Comparison of ENCODE assay signal across 12 mouse cellular contexts in genomic region chr15:4356397-4356796, GRCm38 (mm10). TPM values are rescaled to one million over a fixed set of nuclear protein-coding genes. Genes with fewer than 3 reads are reported as not detected.
DNase-seq lines count a peak whose midpoint lies in the region; ATAC-seq and TF ChIP-seq lines count a peak whose summit lies in the region.
"Had no signal": no experiment of that assay in that cellular context is flagged by ENCODE, and none has a peak within 500 bp of the region (broad histone marks: within the 10 kb centered on the region; RNA-seq: fewer than 3 reads in every experiment).

No protein-coding gene starts in this region.

- DNase-seq in adrenal gland, postnatal 14 days: peak; percentile 7
- DNase-seq in cerebellum, postnatal 25 days: peak; percentile 72 to 80
- DNase-seq in kidney, postnatal 4 days: peak; percentile 33 to 47
- no peak for DNase-seq in midbrain, postnatal 0 days (ENCODE audit: low spot score)
- DNase-seq in spleen, postnatal 4 days (ENCODE audit: low spot score in 2 of 2): no peak
- DNase-seq: thymus, postnatal 14 days had no signal

- no peaks in the 10 kb centered on the region for H3K4me1 ChIP-seq in intestine, embryonic 16.5 days (ENCODE audit: control insufficient read depth, insufficient read depth, low read length)
- H3K4me1 ChIP-seq in intestine, postnatal 0 days (replicated peaks; ENCODE audit: control insufficient read depth, insufficient read depth, low read length): no peaks in the 10 kb centered on the region
- no peaks in the 10 kb centered on the region for H3K4me1 ChIP-seq in midbrain, postnatal 0 days (ENCODE audit: insufficient read depth, low read length)
- no peaks in the 10 kb centered on the region for H3K4me1 ChIP-seq in forebrain, embryonic 15.5 days
- H3K4me1 ChIP-seq: limb, embryonic 13.5 days had no signal

- WGBS in intestine, embryonic 16.5 days: 72% methylated on average over 11 of the region's 11 CpGs
- 66% methylated on average over 11 of the region's 11 CpGs for WGBS in intestine, postnatal 0 days
- WGBS in midbrain, postnatal 0 days: 94% methylated on average over 11 of the region's 11 CpGs
- 89% methylated on average over 11 of the region's 11 CpGs for whole genome bisulfite sequencing in forebrain, embryonic 15.5 days

- no peak overlapping the region for H3K27ac ChIP-seq in intestine, embryonic 16.5 days (ENCODE audit: low read length)
- H3K27ac ChIP-seq in intestine, postnatal 0 days (ENCODE audit: low read depth, low read length): no peak overlapping the region
- H3K27ac ChIP-seq in midbrain, postnatal 0 days (ENCODE audit: low read depth, low read length): no peak overlapping the region
- H3K27ac ChIP-seq in forebrain, embryonic 15.5 days (replicated peaks): no peak overlapping the region
- H3K27ac ChIP-seq: limb, embryonic 13.5 days had no signal

- no peak for TF ChIP-seq CTCF in intestine, postnatal 0 days (IDR thresholded peaks at IDR 0.05; ENCODE audit: low read depth)
- TF ChIP-seq CTCF in midbrain, postnatal 0 days (IDR thresholded peaks at IDR 0.05): no peak

- no peaks in the 10 kb centered on the region for H3K36me3 ChIP-seq in intestine, embryonic 16.5 days (ENCODE audit: control insufficient read depth, insufficient read depth, low read length)
- H3K36me3 ChIP-seq in intestine, postnatal 0 days (ENCODE audit: control insufficient read depth, insufficient read depth): no peaks in the 10 kb centered on the region
- H3K36me3 ChIP-seq in midbrain, postnatal 0 days (ENCODE audit: insufficient read depth, low read length): no peaks in the 10 kb centered on the region
- H3K36me3 ChIP-seq in forebrain, embryonic 15.5 days: no peaks in the 10 kb centered on the region
- H3K36me3 ChIP-seq: limb, embryonic 13.5 days had no signal

- H3K27me3 ChIP-seq in intestine, embryonic 16.5 days (replicated peaks; ENCODE audit: control insufficient read depth, insufficient read depth, low read length): no peaks in the 10 kb centered on the region
- H3K27me3 ChIP-seq in intestine, postnatal 0 days (replicated peaks; ENCODE audit: control insufficient read depth, insufficient read depth, low read length): no peaks in the 10 kb centered on the region
- H3K27me3 ChIP-seq in midbrain, postnatal 0 days (ENCODE audit: insufficient read depth, low read length): no peaks in the 10 kb centered on the region
- no peaks in the 10 kb centered on the region for H3K27me3 ChIP-seq in forebrain, embryonic 15.5 days
- H3K27me3 ChIP-seq: limb, embryonic 13.5 days had no signal

- ATAC-seq in intestine, embryonic 16.5 days: 0 out of 2 replicates have a peak, but pooled peaks have one; percentile 52
- ATAC-seq in intestine, postnatal 0 days: no peak
- no peak for ATAC-seq in midbrain, postnatal 0 days (ENCODE audit: low FRiP score)
- no peak for ATAC-seq in forebrain, embryonic 15.5 days (replicated peaks)
- ATAC-seq: CD4-positive, CD25-positive, alpha-beta regulatory T cell, adult 4 months had no signal

- no peak overlapping the region for H3K9ac ChIP-seq in intestine, embryonic 16.5 days (ENCODE audit: low read depth, low read length)
- no peak overlapping the region for H3K9ac ChIP-seq in intestine, postnatal 0 days (ENCODE audit: low read depth, low read length)
- H3K9ac ChIP-seq in midbrain, postnatal 0 days (replicated peaks; ENCODE audit: low read length, poor library complexity, severe bottlenecking): no peak overlapping the region
- no peak overlapping the region for H3K9ac ChIP-seq in forebrain, embryonic 15.5 days (replicated peaks)
- H3K9ac ChIP-seq: limb, embryonic 13.5 days had no signal

- no peaks in the 10 kb centered on the region for H3K9me3 ChIP-seq in intestine, embryonic 16.5 days (ENCODE audit: control insufficient read depth, low read length)
- no peaks in the 10 kb centered on the region for H3K9me3 ChIP-seq in intestine, postnatal 0 days (ENCODE audit: control insufficient read depth)
- no peaks in the 10 kb centered on the region for H3K9me3 ChIP-seq in midbrain, postnatal 0 days (ENCODE audit: low read length)
- no peaks in the 10 kb centered on the region for H3K9me3 ChIP-seq in forebrain, embryonic 15.5 days
- H3K9me3 ChIP-seq: limb, embryonic 13.5 days had no signal

- no peak overlapping the region for H3K4me3 ChIP-seq in intestine, embryonic 16.5 days (ENCODE audit: low read length)
- H3K4me3 ChIP-seq in intestine, postnatal 0 days (ENCODE audit: low read depth, low read length): no peak overlapping the region
- H3K4me3 ChIP-seq in midbrain, postnatal 0 days (ENCODE audit: low read depth, low read length): no peak overlapping the region
- no peak overlapping the region for H3K4me3 ChIP-seq in forebrain, embryonic 15.5 days
- H3K4me3 ChIP-seq: limb, embryonic 13.5 days had no signal

- H3K4me2 ChIP-seq in intestine, embryonic 16.5 days (ENCODE audit: low read depth, low read length): no peak overlapping the region
- H3K4me2 ChIP-seq in intestine, postnatal 0 days (replicated peaks; ENCODE audit: low read depth): no peak overlapping the region
- H3K4me2 ChIP-seq in midbrain, postnatal 0 days (ENCODE audit: low read depth, low read length, poor library complexity, severe bottlenecking): no peak overlapping the region
- H3K4me2 ChIP-seq in forebrain, embryonic 15.5 days (replicated peaks): no peak overlapping the region
- H3K4me2 ChIP-seq: limb, embryonic 13.5 days had no signal

RNA-seq across cellular contexts. Expression of gene Plcxd3, which starts 18.9 kb away (rescaled TPM):
- 2.0 TPM in 2 replicates for polyA plus RNA-seq in intestine, embryonic 16.5 days (2015; fragmentation: Nextera tagmentation; extraction: Ambion mirVana)
- 1.3 TPM in 2 replicates for polyA plus RNA-seq in intestine, postnatal 0 days (2015; fragmentation: Nextera tagmentation; extraction: Ambion mirVana)
- 2.5 and 4.0 TPM in 2 replicates for total RNA-seq in adrenal gland, postnatal 14 days (2021)
- total RNA-seq in midbrain, postnatal 0 days (2014; rRNA removed): 64.6 and 82.5 TPM in 2 replicates
- polyA plus RNA-seq in midbrain, postnatal 0 days (2015; fragmentation: Nextera tagmentation; extraction: Ambion mirVana): 90.5 and 100 TPM in 2 replicates
- 37.8 and 38.8 TPM in 2 replicates for polyA plus RNA-seq in forebrain, embryonic 15.5 days (2015; fragmentation: Nextera tagmentation; extraction: Ambion mirVana)
- total RNA-seq: monocyte, adult 5-6 weeks had no signal

Comparison
In these comparisons a context has a peak if more than half of its experiments do, and no peak if none do; other contexts are left out.
1. DNase-seq: peak in adrenal gland, postnatal 14 days (single experiment), cerebellum, postnatal 25 days (2 of 2) and kidney, postnatal 4 days (2 of 2); none in midbrain, postnatal 0 days (single experiment) and spleen, postnatal 4 days (0 of 2).
2. RNA of gene Plcxd3, which starts 18.9 kb away (polyA plus RNA-seq): 90.5 to 100 TPM in midbrain, postnatal 0 days and 37.8 to 38.8 TPM in forebrain, embryonic 15.5 days; 2.0 TPM in intestine, embryonic 16.5 days and 1.3 TPM in intestine, postnatal 0 days; every median in the first group is over 10 times any median in the second.